Mouse (Mus musculus) adrenal gland, postnatal 36 days (tissue): ENCODE results near the gene Iqub. TPM values are rescaled to one million over a fixed set of nuclear protein-coding genes. Genes with fewer than 3 reads are reported as not detected.
A peak's percentile ranks its signal among the peaks of the same experiment; 100 is the strongest.

Experiments used
- DNase-seq, 2 experiments: peaks; one replicate each; pipeline ENCODE4 v3.0.0; 2021; ENCODE audit warnings: mixed read lengths in 1 of 2
- total RNA-seq, 2 experiments: library from RNA; stranded (reverse); gene quantifications; 2 replicates each; pipeline ENCODE4 v1.2.3; 2021

The Iqub gene
- total RNA-seq, 2 experiments from 2014 or later = 0.13 to 0.20 TPM

DNA sequence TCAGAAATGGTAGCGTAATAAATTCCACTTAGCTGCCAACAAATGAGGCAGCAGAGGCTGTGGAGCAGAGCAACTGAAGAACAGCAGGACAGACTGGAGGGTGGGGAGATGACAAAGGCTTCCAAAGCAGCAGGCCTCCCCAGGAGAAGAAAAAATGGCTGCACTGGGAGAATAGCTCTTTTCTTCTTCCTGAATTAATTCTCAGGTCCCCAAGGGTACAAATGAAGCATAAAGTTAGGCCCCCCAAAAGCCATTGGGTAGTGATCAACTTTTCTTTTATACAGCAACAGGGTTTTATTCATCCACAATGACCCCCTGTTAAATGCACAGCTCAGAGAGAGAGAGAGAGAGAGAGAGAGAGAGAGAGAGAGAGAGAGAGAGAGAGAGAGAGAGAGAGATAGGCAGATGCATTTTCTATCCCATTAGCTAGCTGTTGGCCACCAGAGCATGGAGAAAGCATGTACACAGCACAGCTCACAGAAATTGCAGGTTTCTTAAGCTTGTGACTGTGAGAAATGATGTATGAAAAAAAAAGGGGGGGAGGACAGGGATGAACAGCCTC, 44.2 kb downstream of the Iqub start:
- no peak for DNase-seq

DNA sequence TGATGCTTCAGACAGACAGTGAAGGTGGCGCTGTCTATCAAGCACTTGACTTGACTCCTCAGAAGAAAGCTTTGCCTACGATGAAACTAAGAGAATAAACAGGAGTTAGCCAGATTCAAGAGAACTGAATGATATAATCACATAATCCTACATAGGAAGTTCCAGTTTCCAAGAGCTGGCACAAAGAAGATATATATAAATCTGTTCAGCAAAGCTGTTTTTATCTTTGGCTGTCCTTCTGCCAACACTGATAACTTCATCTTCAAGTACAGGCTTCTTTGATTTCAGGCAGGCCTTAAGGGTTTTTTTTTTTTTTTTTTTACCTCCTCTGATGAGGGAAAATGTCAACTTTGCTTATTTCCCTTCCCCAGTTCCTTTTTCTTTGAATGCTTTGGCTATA, 44.7 kb downstream of the Iqub start:
- DNase-seq = no peak

DNA sequence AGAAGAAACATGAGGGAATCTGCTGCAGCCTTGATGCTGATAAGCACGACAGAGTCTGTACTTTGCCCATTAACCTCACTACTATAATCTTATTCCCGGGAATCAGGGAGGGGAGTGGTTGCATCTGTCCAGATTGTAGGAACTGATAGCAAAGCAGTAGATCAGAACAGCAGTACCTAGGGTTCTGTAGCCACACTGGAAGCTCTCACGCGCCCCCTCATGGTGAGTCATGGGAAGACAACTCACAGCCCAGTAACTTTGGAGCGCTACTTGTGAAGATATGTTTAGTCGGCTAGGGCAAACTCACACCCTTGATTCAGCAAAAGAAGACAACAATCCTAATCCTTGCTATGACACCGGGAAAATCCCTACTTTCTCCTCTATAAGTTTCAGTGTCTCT, 58.8 kb downstream of the Iqub start:
- peak; percentile 76 to 81 for DNase-seq

DNA sequence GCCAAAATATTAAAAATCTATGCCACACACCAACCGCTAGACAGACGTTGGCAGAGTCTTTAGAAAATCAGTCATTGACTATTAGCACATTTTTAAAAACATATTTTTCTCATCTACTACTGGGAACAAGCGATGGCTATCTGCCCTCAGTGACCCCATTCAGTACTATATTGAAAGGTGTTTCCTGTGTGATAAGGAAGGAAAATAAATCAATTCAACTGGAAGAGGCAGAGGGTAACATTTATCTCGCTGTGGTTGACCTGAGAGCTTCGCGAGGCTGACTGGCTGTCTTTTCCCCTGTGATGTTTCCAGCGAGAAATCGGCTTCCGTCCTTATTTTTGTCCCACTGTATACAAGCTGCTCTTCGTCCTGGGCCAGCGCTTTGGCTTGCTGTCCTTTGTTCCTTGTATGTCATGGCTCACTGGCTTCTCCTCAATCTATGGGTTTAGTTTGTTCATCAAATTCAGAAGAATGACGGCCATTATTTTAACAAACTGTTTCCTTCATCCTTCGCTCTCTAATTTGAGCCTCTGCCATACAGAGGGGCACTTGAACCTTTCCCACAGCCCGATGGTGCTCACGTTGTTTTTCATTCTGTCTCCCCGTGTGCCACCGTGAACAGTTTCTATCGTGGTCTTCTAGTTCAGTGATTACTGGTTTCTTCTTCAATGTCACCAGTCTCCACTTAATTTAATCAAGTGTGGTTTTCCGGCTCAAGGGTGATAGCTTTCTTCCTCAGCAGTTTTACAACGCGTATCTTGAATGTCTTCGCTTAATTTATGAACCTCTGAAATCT, 63.6 kb downstream of the Iqub start:
- no peak for DNase-seq

DNA sequence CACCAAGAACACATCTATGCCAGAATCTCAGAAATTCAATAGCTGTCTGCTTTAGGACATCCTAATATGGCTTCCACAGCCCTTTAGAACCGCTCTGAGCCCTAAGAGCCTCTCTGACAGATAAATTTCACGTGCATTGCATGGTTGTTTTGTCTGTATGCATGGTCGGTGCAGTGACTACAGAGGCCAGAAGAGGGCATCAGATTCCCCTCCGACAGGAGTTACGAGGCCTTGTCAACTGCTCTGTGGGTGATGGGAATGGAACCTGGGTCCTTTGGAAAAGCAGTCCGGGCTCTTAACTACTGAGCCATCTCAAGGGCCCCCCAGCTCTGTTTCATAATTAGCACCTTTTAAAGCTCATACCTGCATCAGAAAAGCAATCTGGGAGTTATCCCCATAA, 64.6 kb downstream of the Iqub start:
- no peak for DNase-seq

DNA sequence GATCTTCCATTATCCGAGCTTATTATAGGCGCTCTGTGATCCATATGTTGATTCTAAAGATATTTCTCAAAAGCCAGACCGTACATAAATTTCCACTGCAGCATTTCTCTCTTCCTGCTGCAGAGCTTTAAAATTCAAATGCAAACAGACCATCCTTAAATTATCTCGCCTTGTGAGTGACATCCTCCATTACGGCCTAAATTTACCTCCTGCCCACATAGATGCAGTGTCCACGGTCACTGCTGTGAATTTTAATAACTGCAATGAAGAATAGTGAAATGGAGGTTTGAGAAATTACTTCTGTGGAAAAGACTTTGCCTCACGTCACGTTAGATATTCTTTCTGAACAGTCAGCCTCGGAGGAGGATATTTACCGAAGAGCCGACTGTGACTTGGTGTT, 98.8 kb downstream of the Iqub start:
- DNase-seq = no peak

DNA sequence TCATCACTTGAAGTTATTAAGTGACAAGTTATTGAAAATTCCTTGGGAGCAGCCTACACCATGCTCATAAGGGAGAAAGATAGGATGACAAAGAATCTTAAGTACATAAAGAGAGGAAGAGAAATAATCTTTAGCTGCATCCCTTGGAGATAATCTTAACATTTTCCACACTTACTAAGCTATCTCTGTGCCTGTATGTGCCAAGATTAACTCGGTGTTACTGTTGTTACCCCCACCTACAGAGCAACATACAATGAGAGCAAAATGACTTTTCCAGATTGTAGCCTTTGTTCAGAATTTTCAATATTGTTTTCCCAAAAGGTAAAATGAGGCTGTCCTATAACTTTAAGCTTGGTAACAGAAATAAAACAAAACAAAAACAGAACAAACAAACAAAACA, 99.4 kb downstream of the Iqub start:
- no peak for DNase-seq

DNA sequence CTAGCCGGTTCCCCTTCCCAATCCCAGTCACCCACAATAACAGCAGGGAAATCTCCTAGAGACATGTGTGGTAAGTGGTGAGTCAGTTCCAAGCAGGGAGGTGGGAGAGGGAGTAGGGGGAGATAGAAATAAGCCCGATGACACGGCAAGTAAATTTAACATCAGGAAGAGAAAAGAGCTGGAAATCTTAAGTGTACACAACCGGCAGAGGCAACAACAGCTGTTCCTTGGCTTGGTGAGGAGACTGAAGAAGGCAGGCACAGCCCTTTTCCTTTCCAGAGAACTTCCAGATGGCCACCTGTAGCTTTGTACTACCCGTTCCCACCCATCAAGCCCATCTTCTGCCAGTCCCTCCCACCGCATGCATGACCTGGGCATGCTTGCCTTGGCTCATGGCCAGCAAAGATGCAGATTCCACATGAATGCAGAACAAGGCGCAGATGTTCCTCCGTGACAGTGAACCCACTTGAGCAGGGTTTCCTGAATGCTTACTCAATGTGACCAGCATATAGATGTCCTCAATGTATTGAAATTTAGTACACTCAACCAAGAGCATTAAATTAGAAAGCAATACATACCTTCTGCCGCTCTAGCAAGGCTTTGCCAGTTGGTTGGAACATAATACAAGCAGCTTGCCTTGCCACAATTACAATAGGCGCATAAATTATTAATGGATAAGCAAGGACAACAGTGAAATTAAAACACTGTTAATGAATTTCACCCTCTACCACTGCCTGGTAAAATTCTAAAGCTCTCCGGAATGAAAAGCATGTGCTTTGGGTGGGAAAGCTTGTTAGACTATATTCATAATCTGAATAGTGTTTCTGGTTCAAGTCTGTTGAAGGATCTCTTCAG, 106.1 kb downstream of the Iqub start:
- no peak for DNase-seq

DNA sequence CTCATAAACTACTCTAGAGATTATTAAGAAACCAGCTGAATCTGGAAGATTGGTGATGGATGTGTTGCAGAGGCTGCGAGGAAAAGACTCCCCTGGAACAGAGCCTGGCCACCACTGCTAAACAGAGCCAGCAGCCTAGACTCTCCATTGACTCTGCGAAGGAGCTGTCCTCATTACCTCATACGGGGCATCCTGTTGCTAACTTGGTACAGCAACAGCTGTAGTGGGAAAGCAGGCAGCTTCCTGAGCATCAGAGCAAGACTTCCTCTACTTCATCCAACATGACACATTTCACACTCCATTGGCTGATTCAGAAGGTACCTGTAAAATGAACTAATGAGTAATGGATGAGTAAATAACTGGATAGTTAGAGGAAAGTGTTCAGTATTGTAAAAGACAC, 107.1 kb downstream of the Iqub start:
- no peak for DNase-seq

DNA sequence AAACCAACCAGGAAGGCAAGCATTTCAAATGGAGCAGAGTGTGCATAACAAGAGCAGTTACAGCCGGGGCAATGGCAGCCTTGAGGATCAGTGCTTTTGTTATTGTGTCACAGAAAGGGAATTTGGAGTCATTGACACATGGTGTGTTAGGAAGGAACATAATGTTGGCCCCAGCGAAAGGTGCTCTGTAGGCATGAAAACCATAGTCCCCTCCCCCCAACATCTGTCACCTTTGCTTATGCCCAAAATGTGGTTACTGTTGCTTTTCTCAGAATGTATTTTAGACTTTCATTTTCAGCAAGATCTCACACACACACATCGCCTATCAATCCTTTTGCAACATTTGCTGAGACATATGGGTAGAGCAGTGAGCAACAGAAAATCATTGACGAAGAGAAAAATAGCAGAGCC, 117.6 kb downstream of the Iqub start:
- no peak for DNase-seq

Other genes with a start within 250 kb of the Iqub start
- 100 to 1,000 TPM; 301 to 329 TPM for gene Ndufa5, start 12.9 kb upstream of the Iqub start, total RNA-seq
- gene Asb15, start 13.1 kb upstream of the Iqub start, total RNA-seq = not detected
- under 1 TPM in 1 of 2 experiments, not detected in 1; 0.26 TPM for gene Lmod2, start 82.7 kb upstream of the Iqub start, total RNA-seq
- 10 to 100 TPM; 57.7 to 70.4 TPM for gene Wasl, start 149.9 kb upstream of the Iqub start, total RNA-seq
- not detected for gene Hyal6, start 218.2 kb upstream of the Iqub start, total RNA-seq
- not detected for gene Hyal4, start 233.3 kb upstream of the Iqub start, total RNA-seq